Mouse (Mus musculus) E14TG2a.4 (cell line): ENCODE measurements at regions not wholly inside any gene's neighbourhood (a gene's known extent, or its start where the extent isn't known, plus 50 kb on each side); places are given as distances from the start of the nearest gene placed in this dataset.

Source experiments
- CTCF ChIP-seq: conservative IDR thresholded peaks from 2 replicates; pipeline ENCODE4 v1.5.1; 2014; ENCODE audit warnings: low read length
- POU5F1 ChIP-seq: IDR thresholded peaks from 2 replicates; pipeline ENCODE4 v1.6.1; 2014; ENCODE audit warnings: low read length, borderline replicate concordance

GRCm38 (mm10) chr4:87428374-87428773 is 198.1 kb upstream of the Slc24a2 start:
- TF ChIP-seq CTCF, result no peak
- TF ChIP-seq POU5F1, result no peak
